Mouse (Mus musculus) megakaryocyte, adult 5-6 weeks (primary cell): ENCODE results near the gene Actr1b. TPM values are rescaled to one million over a fixed set of nuclear protein-coding genes. Genes with fewer than 3 reads are reported as not detected.

ENCODE experiments used
- ATAC-seq: 2 replicates; pipeline ENCODE4 v1.8.0; 2016; ENCODE audit warnings: mild to moderate bottlenecking, inconsistent platforms; ENCODE audit not compliant: poor library complexity, severe bottlenecking
- total RNA-seq, 2 experiments: library from RNA; stranded (forward) in 1 of 2; stranded (reverse) in 1 of 2; fragments of 153-499, 151-499 nt in 1 of 2; fragments of 221-1000, 200-1000 nt in 1 of 2; gene quantifications; 2 replicates each; pipeline versions ENCODE4 v1.2.3 to v1.2.4; 2015 to 2017

Gene Actr1b
- 14.0 and 17.4 TPM in 2 replicates for total RNA-seq (2015)
- 34.7 and 37.7 TPM in 2 replicates for total RNA-seq (2017)

- ATAC-seq = no peak
Measured at GRCm38 (mm10) chr1:36714311-36714710, at the start of gene Actr1b. Gene Actr1b (minus strand): TSS chr1:36714422.

GRCm38 (mm10) chr1:36761568-36761967, 47.3 kb upstream of the Actr1b start, which contains the start of gene Zap70:
Gene Zap70 (plus strand): TSS chr1:36761798.
- peak; percentile 52 for ATAC-seq

- no peak for ATAC-seq
Measured at GRCm38 (mm10) chr1:36761061-36761460, 46.8 kb upstream of the Actr1b start.

- no peak for ATAC-seq
Measured at GRCm38 (mm10) chr1:36760401-36760800, 46.2 kb upstream of the Actr1b start.

GRCm38 (mm10) chr1:36759076-36759475, 44.9 kb upstream of the Actr1b start:
- no peak for ATAC-seq

GRCm38 (mm10) chr1:36758553-36758952, 44.3 kb upstream of the Actr1b start:
- no peak for ATAC-seq

- ATAC-seq = no peak
Measured at GRCm38 (mm10) chr1:36753932-36754675, 39.9 kb upstream of the Actr1b start.

GRCm38 (mm10) chr1:36746452-36746851, 32.2 kb upstream of the Actr1b start:
- ATAC-seq = no peak

GRCm38 (mm10) chr1:36745661-36746060, 31.4 kb upstream of the Actr1b start:
- ATAC-seq = no peak

- peak; percentile 80 for ATAC-seq
Measured at GRCm38 (mm10) chr1:36744268-36744944, 30.2 kb upstream of the Actr1b start.

- ATAC-seq = no peak
Measured at GRCm38 (mm10) chr1:36743046-36743445, 28.8 kb upstream of the Actr1b start.

- no peak for ATAC-seq
Measured at GRCm38 (mm10) chr1:36739231-36739630, 25.0 kb upstream of the Actr1b start.

- peak; percentile 91 for ATAC-seq
Measured at GRCm38 (mm10) chr1:36737300-36737699, 23.1 kb upstream of the Actr1b start.

- ATAC-seq = no peak
Measured at GRCm38 (mm10) chr1:36724057-36724431, 9.8 kb upstream of the Actr1b start.

- 0 out of 2 replicates have a peak, but pooled peaks have one; percentile 18 for ATAC-seq
Measured at GRCm38 (mm10) chr1:36723146-36724056, 9.2 kb upstream of the Actr1b start.

GRCm38 (mm10) chr1:36718786-36719185, 4.6 kb upstream of the Actr1b start:
- ATAC-seq = peak; percentile 74

- ATAC-seq = no peak
Measured at GRCm38 (mm10) chr1:36711104-36711503, 3.1 kb downstream of the Actr1b start.

- ATAC-seq = peak; percentile 99
Measured at GRCm38 (mm10) chr1:36709854-36710280, 4.4 kb downstream of the Actr1b start, which contains the start of gene 4933424G06Rik. Gene 4933424G06Rik (plus strand): TSS chr1:36710149.

- ATAC-seq = peak; percentile 33
Measured at GRCm38 (mm10) chr1:36709055-36709853, 5.0 kb downstream of the Actr1b start.

GRCm38 (mm10) chr1:36708626-36709025, 5.6 kb downstream of the Actr1b start:
- ATAC-seq = no peak
